Mouse (Mus musculus) cortical plate, adult 2 months (tissue): ENCODE results near the gene Stk39.

Experiments used
- CTCF ChIP-seq: fragments of 200-500 bp; IDR thresholded peaks from 2 replicates; pipeline ENCODE4 v1.5.1; 2011; ENCODE audit warnings: mild to moderate bottlenecking, control low read depth, low read length; ENCODE audit not compliant: insufficient read depth; ENCODE audit errors: extremely low read depth
- POLR2A ChIP-seq: fragments of 200-500 bp; IDR thresholded peaks from 2 replicates; pipeline ENCODE4 v1.6.1; 2011; ENCODE audit warnings: mild to moderate bottlenecking, low read length, control low read depth; ENCODE audit not compliant: insufficient read depth; ENCODE audit errors: extremely low read depth

DNA sequence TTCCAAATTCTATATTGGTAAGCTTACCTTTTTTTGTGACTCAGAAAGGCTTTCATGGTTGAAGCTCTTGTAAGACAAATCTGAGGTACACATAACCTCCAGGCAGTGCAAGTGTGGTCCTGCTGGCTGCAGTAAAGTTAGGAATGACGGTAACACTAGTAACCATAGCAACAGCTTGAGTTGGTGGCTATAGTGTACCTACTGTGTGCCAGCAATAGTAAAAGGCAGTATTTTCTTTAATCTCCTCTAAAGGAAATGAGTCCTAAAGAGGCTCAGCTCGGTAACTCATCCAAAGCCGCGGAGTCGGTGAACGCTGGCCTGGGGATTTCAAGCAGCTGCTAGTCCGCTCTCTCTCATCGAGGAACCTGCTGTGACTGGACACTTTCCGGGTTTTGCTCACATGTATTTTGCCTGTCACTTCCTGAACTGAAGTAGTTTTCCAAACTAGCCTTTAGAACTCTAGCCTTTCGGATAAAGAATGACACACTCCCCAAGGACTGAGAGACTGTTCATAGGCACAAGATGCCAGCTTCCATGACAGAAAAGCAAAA is 85.7 kb downstream of the Stk39 start:
- TF ChIP-seq CTCF, result no peak
- no peak for TF ChIP-seq POLR2A
